In genomic region chr7:110018631-110019482, GRCm38 (mm10) we compare ENCODE assay signal across 8 mouse cellular contexts. TPM values are rescaled to one million over a fixed set of nuclear protein-coding genes. Genes with fewer than 3 reads are reported as not detected.
DNase-seq lines count a peak whose midpoint lies in the region; ATAC-seq and TF ChIP-seq lines count a peak whose summit lies in the region.

No protein-coding gene starts in this region.

- H3K4me1 ChIP-seq in E14TG2a.4 (replicated peaks; ENCODE audit: low read depth, low read length): peaks cover 50% of the 10 kb centered on the region
- peaks cover 9% of the 10 kb centered on the region; the same call in 1 of the 2 replicates for H3K4me1 ChIP-seq in forebrain, embryonic 14.5 days (ENCODE audit: control insufficient read depth, insufficient read depth, low read length)
- peaks cover 10% of the 10 kb centered on the region for H3K4me1 ChIP-seq in liver, postnatal 0 days (ENCODE audit: insufficient read depth)
- H3K4me1 ChIP-seq in neural tube, embryonic 14.5 days (ENCODE audit: control insufficient read depth, insufficient read depth, low read length): peaks cover 8% of the 10 kb centered on the region; the same call in 1 of the 2 replicates

- peaks cover 29% of the 10 kb centered on the region for H3K36me3 ChIP-seq in E14TG2a.4 (ENCODE audit: insufficient read depth, low read length)
- H3K36me3 ChIP-seq in forebrain, embryonic 14.5 days (ENCODE audit: control insufficient read depth, insufficient read depth, low read length): no peaks in the 10 kb centered on the region
- H3K36me3 ChIP-seq in liver, postnatal 0 days (replicated peaks; ENCODE audit: insufficient read depth, low read length): no peaks in the 10 kb centered on the region
- no peaks in the 10 kb centered on the region for H3K36me3 ChIP-seq in neural tube, embryonic 14.5 days (ENCODE audit: control insufficient read depth, insufficient read depth, low read length)

- DNase-seq in brain, adult 2 months (ENCODE audit: low read depth, low spot score): peak; percentile 30
- DNase-seq in forebrain, embryonic 14.5 days (ENCODE audit: low spot score): peak; percentile 10
- peak; percentile 82 to 86 for DNase-seq in heart, postnatal 10 days
- peak; percentile 60 to 78 for DNase-seq in kidney, postnatal 36 days
- peak; percentile 72 for DNase-seq in liver, postnatal 0 days
- peak; percentile 16 for DNase-seq in thymus, postnatal 0 days (ENCODE audit: low spot score)

- peak; percentile 76 for ATAC-seq in forebrain, embryonic 14.5 days
- ATAC-seq in liver, postnatal 0 days: peak; percentile 82
- ATAC-seq in neural tube, embryonic 14.5 days (ENCODE audit: low read depth): peak; percentile 84

- no peaks in the 10 kb centered on the region for H3K9me3 ChIP-seq in E14TG2a.4 (ENCODE audit: low read length)
- no peaks in the 10 kb centered on the region for H3K9me3 ChIP-seq in forebrain, embryonic 14.5 days (replicated peaks; ENCODE audit: control insufficient read depth, low read length)
- H3K9me3 ChIP-seq in liver, postnatal 0 days (ENCODE audit: low read length): no peaks in the 10 kb centered on the region; the same call in 1 of the 2 replicates
- no peaks in the 10 kb centered on the region for H3K9me3 ChIP-seq in neural tube, embryonic 14.5 days (ENCODE audit: control insufficient read depth, low read length)

- H3K27me3 ChIP-seq in E14TG2a.4 (ENCODE audit: insufficient read depth, low read length): no peaks in the 10 kb centered on the region
- H3K27me3 ChIP-seq in forebrain, embryonic 14.5 days (replicated peaks; ENCODE audit: control insufficient read depth, insufficient read depth, low read length): no peaks in the 10 kb centered on the region
- H3K27me3 ChIP-seq in liver, postnatal 0 days (ENCODE audit: insufficient read depth, low read length): no peaks in the 10 kb centered on the region
- no peaks in the 10 kb centered on the region for H3K27me3 ChIP-seq in neural tube, embryonic 14.5 days (ENCODE audit: control insufficient read depth, insufficient read depth, low read length)

- no peak for TF ChIP-seq CTCF in E14TG2a.4 (conservative IDR thresholded peaks at IDR 0.05; ENCODE audit: low read length)
- no peak for TF ChIP-seq CTCF in liver, postnatal 0 days (IDR thresholded peaks at IDR 0.05; ENCODE audit: low read depth)

- no peak for TF ChIP-seq EP300 in liver, postnatal 0 days (IDR thresholded peaks at IDR 0.05; ENCODE audit: low read depth)

- peak overlapping the region; percentile 90 for H3K27ac ChIP-seq in forebrain, embryonic 14.5 days (ENCODE audit: low read depth, low read length)
- H3K27ac ChIP-seq in liver, postnatal 0 days (ENCODE audit: low read depth): peak overlapping the region; percentile 96
- H3K27ac ChIP-seq in neural tube, embryonic 14.5 days (ENCODE audit: low read depth, low read length): peak overlapping the region; percentile 80

- intact Hi-C loops in heart, postnatal 10 days (cut with DNase I): loop anchor here (2.0 kb wide), 1 partner anchor 26 kb away; no protein-coding TSS in a partner anchor

- under 1% methylated on average over 42 of the region's 42 CpGs for WGBS in forebrain, embryonic 14.5 days
- WGBS in liver, postnatal 0 days (ENCODE audit: insufficient replicate concordance): under 1% methylated on average over 42 of the region's 42 CpGs
- WGBS in neural tube, embryonic 14.5 days: under 1% methylated on average over 42 of the region's 42 CpGs

- peak overlapping the region; percentile 96 for H3K9ac ChIP-seq in forebrain, embryonic 14.5 days (ENCODE audit: low read length)
- H3K9ac ChIP-seq in liver, postnatal 0 days (replicated peaks): peak overlapping the region; percentile 98
- H3K9ac ChIP-seq in neural tube, embryonic 14.5 days (replicated peaks; ENCODE audit: low read depth, low read length): peak overlapping the region; percentile 96

- peak overlapping the region; percentile 92 for H3K4me2 ChIP-seq in forebrain, embryonic 14.5 days (ENCODE audit: low read length)
- peak overlapping the region; percentile 73 for H3K4me2 ChIP-seq in liver, postnatal 0 days (ENCODE audit: low read depth, low read length)
- H3K4me2 ChIP-seq in neural tube, embryonic 14.5 days (ENCODE audit: low read depth, low read length): peak overlapping the region; percentile 97

- H3K4me3 ChIP-seq in E14TG2a.4 (replicated peaks; ENCODE audit: low read length): peak overlapping the region; percentile 99
- peak overlapping the region; percentile 100 for H3K4me3 ChIP-seq in forebrain, embryonic 14.5 days (ENCODE audit: low read depth, low read length)
- peak overlapping the region; percentile 96 for H3K4me3 ChIP-seq in liver, postnatal 0 days (ENCODE audit: low read depth, low read length)
- H3K4me3 ChIP-seq in neural tube, embryonic 14.5 days (ENCODE audit: low read depth, low read length): peak overlapping the region; percentile 99

RNA-seq across cellular contexts. Expression of gene Ipo7, which starts 0.8 kb away (rescaled TPM):
- polyA plus RNA-seq in forebrain, embryonic 14.5 days (2014; fragmentation: Nextera tagmentation; extraction: Ambion mirVana): 15.4 and 18.6 TPM in 2 replicates
- total RNA-seq in heart, postnatal 10 days (2021): 10 to 100 TPM; 89.1 to 98.3 TPM
- 10.7 and 11.9 TPM in 2 replicates for polyA plus RNA-seq in liver, postnatal 0 days (2015; fragmentation: Nextera tagmentation; extraction: Ambion mirVana)
- polyA plus RNA-seq in neural tube, embryonic 14.5 days (2014; fragmentation: Nextera tagmentation; extraction: Ambion mirVana): 19.1 and 25.9 TPM in 2 replicates
- polyA plus RNA-seq in thymus, postnatal 0 days (2015; fragmentation: Nextera tagmentation; extraction: Ambion mirVana): 24.6 and 27.0 TPM in 2 replicates

RNA-seq across cellular contexts. Expression of gene Tmem41b, which starts 32.1 kb away (rescaled TPM):
- polyA plus RNA-seq in forebrain, embryonic 14.5 days (2014; fragmentation: Nextera tagmentation; extraction: Ambion mirVana): 71.8 and 81.5 TPM in 2 replicates
- 10 to 100 TPM; 51.5 to 60.6 TPM for total RNA-seq in heart, postnatal 10 days (2021)
- 26.9 and 27.7 TPM in 2 replicates for polyA plus RNA-seq in liver, postnatal 0 days (2015; fragmentation: Nextera tagmentation; extraction: Ambion mirVana)
- 73.8 TPM in 2 replicates for polyA plus RNA-seq in neural tube, embryonic 14.5 days (2014; fragmentation: Nextera tagmentation; extraction: Ambion mirVana)
- 47.7 and 48.8 TPM in 2 replicates for polyA plus RNA-seq in thymus, postnatal 0 days (2015; fragmentation: Nextera tagmentation; extraction: Ambion mirVana)

RNA-seq across cellular contexts. Expression of gene Zfp143, which starts 42.2 kb away (rescaled TPM):
- 27.1 and 27.3 TPM in 2 replicates for polyA plus RNA-seq in forebrain, embryonic 14.5 days (2014; fragmentation: Nextera tagmentation; extraction: Ambion mirVana)
- 10 to 100 TPM; 11.0 to 12.3 TPM for total RNA-seq in heart, postnatal 10 days (2021)
- 4.1 and 5.2 TPM in 2 replicates for polyA plus RNA-seq in liver, postnatal 0 days (2015; fragmentation: Nextera tagmentation; extraction: Ambion mirVana)
- polyA plus RNA-seq in neural tube, embryonic 14.5 days (2014; fragmentation: Nextera tagmentation; extraction: Ambion mirVana): 14.8 and 16.6 TPM in 2 replicates
- 21.6 and 21.9 TPM in 2 replicates for polyA plus RNA-seq in thymus, postnatal 0 days (2015; fragmentation: Nextera tagmentation; extraction: Ambion mirVana)

RNA-seq across cellular contexts. Expression of gene Dennd5a, which starts 58.6 kb away (rescaled TPM):
- polyA plus RNA-seq in forebrain, embryonic 14.5 days (2014; fragmentation: Nextera tagmentation; extraction: Ambion mirVana): 57.5 and 59.4 TPM in 2 replicates
- 100 to 1,000 TPM; 183 to 190 TPM for total RNA-seq in heart, postnatal 10 days (2021)
- 8.0 and 8.9 TPM in 2 replicates for polyA plus RNA-seq in liver, postnatal 0 days (2015; fragmentation: Nextera tagmentation; extraction: Ambion mirVana)
- polyA plus RNA-seq in neural tube, embryonic 14.5 days (2014; fragmentation: Nextera tagmentation; extraction: Ambion mirVana): 56.9 and 63.5 TPM in 2 replicates
- polyA plus RNA-seq in thymus, postnatal 0 days (2015; fragmentation: Nextera tagmentation; extraction: Ambion mirVana): 9.4 and 9.5 TPM in 2 replicates

Comparison
In these comparisons a context has a peak if more than half of its experiments do, and no peak if none do; other contexts are left out.
1. Peak in every context shown above with its lines: DNase-seq, ATAC-seq, H3K4me3 ChIP-seq and H3K27ac ChIP-seq.
2. DNase-seq: peak in every context shown above with its lines; median percentile 84 in heart, postnatal 10 days; 72 in liver, postnatal 0 days; 69 in kidney, postnatal 36 days; 30 in brain, adult 2 months; 16 in thymus, postnatal 0 days; 10 in forebrain, embryonic 14.5 days.